Mouse (Mus musculus): ENCODE measurements around the gene Tubb2a. TPM values are rescaled to one million over a fixed set of nuclear protein-coding genes. Genes with fewer than 3 reads are reported as not detected.
"Not testable (repeated sequence)": the region's sequence is repeated elsewhere in the genome, so short reads cannot be mapped to it uniquely, and the experiment has no call there.

Gene Tubb2a
- total RNA-seq, 2 experiments from 2014 or later = 2,795 to 2,863 TPM

- no peak for DNase-seq (ENCODE audit: extremely low spot score in 1 of 2, low spot score in 2 of 2)
- intact Hi-C loops (cut with DNase I) = no loop called here
Measured at GRCm38 (mm10) chr13:34096455-34096854, 18.6 kb upstream of the Tubb2a start.

- peak; percentile 67 to 89 for DNase-seq (ENCODE audit: extremely low spot score in 1 of 2, low spot score in 2 of 2)
- intact Hi-C loops (cut with DNase I) = no loop called here
Measured at GRCm38 (mm10) chr13:34095542-34096435, 18.0 kb upstream of the Tubb2a start.

- DNase-seq (ENCODE audit: extremely low spot score in 1 of 2, low spot score in 2 of 2) = no peak
- intact Hi-C loops (cut with DNase I) = no loop called here
Measured at GRCm38 (mm10) chr13:34089358-34089757, 11.6 kb upstream of the Tubb2a start.

- no peak for DNase-seq (ENCODE audit: extremely low spot score in 1 of 2, low spot score in 2 of 2)
- intact Hi-C loops (cut with DNase I) = no loop called here
Measured at GRCm38 (mm10) chr13:34088871-34089288, 11.1 kb upstream of the Tubb2a start.

GRCm38 (mm10) chr13:34088201-34088649 lies 10.4 kb upstream of the Tubb2a start:
- intact Hi-C loops (cut with DNase I); DNase-seq (ENCODE audit: extremely low spot score in 1 of 2, low spot score in 2 of 2): not testable (repeated sequence)

- DNase-seq (ENCODE audit: extremely low spot score in 1 of 2, low spot score in 2 of 2) = no peak
- intact Hi-C loops (cut with DNase I) = no loop called here
Measured at GRCm38 (mm10) chr13:34087052-34087812, 9.4 kb upstream of the Tubb2a start.

GRCm38 (mm10) chr13:34084026-34084750 lies 6.4 kb upstream of the Tubb2a start:
- intact Hi-C loops (cut with DNase I) = no loop called here
- DNase-seq (ENCODE audit: extremely low spot score in 1 of 2, low spot score in 2 of 2) = no peak

- DNase-seq (ENCODE audit: extremely low spot score in 1 of 2, low spot score in 2 of 2) = no peak
- intact Hi-C loops (cut with DNase I) = no loop called here
Measured at GRCm38 (mm10) chr13:34081926-34082325, 4.1 kb upstream of the Tubb2a start.

- intact Hi-C loops (cut with DNase I) = no loop called here
- no peak for DNase-seq (ENCODE audit: extremely low spot score in 1 of 2, low spot score in 2 of 2)
Measured at GRCm38 (mm10) chr13:34079801-34080200, 2.0 kb upstream of the Tubb2a start.

- intact Hi-C loops (cut with DNase I) = no loop called here
- no peak for DNase-seq (ENCODE audit: extremely low spot score in 1 of 2, low spot score in 2 of 2)
Measured at GRCm38 (mm10) chr13:34078500-34079280, 883 bp upstream of the Tubb2a start.

- intact Hi-C loops (cut with DNase I) = loop anchor here (1.0 to 2.0 kb wide), 2 partner anchors 53 to 78 kb away; partner anchors contain the start of gene Tubb2b
- DNase-seq (ENCODE audit: extremely low spot score in 1 of 2, low spot score in 2 of 2) = peak; percentile 61 to 66
Measured at GRCm38 (mm10) chr13:34076561-34077491, 981 bp downstream of the Tubb2a start.

- not testable (repeated sequence) for DNase-seq (ENCODE audit: extremely low spot score in 1 of 2, low spot score in 2 of 2)
- intact Hi-C loops (cut with DNase I) = loop anchor here (2.0 kb wide), 1 partner anchor 79 kb away; no protein-coding TSS in a partner anchor
Measured at GRCm38 (mm10) chr13:34075893-34076292, 1.9 kb downstream of the Tubb2a start.

GRCm38 (mm10) chr13:34074441-34074840 lies 3.4 kb downstream of the Tubb2a start:
- intact Hi-C loops (cut with DNase I); DNase-seq (ENCODE audit: extremely low spot score in 1 of 2, low spot score in 2 of 2): not testable (repeated sequence)

- no peak for DNase-seq (ENCODE audit: extremely low spot score in 1 of 2, low spot score in 2 of 2)
- intact Hi-C loops (cut with DNase I) = no loop called here
Measured at GRCm38 (mm10) chr13:34072847-34073246, 5.0 kb downstream of the Tubb2a start.

GRCm38 (mm10) chr13:34071836-34072235 lies 6.0 kb downstream of the Tubb2a start:
- DNase-seq (ENCODE audit: extremely low spot score in 1 of 2, low spot score in 2 of 2) = no peak
- intact Hi-C loops (cut with DNase I) = no loop called here

GRCm38 (mm10) chr13:34070296-34070695 lies 7.5 kb downstream of the Tubb2a start:
- no peak for DNase-seq (ENCODE audit: extremely low spot score in 1 of 2, low spot score in 2 of 2)
- intact Hi-C loops (cut with DNase I) = no loop called here

GRCm38 (mm10) chr13:34066351-34066750 lies 11.5 kb downstream of the Tubb2a start:
- intact Hi-C loops (cut with DNase I) = no loop called here
- peak in 1 of 2 experiments; percentile 58 for DNase-seq (ENCODE audit: extremely low spot score in 1 of 2, low spot score in 2 of 2)

All from left cerebral cortex, postnatal 10 days (tissue).